Mouse (Mus musculus): Measurements from ENCODE around the gene 1700003F12Rik. TPM values are rescaled to one million over a fixed set of nuclear protein-coding genes. Genes with fewer than 3 reads are reported as not detected.

1700003F12Rik gene
- polyA plus RNA-seq (2015; fragmentation: Illumina TruSeq; extraction: RNeasy Lipid Tissue Mini Kit (QIAGEN cat#74804); ENCODE audit: insufficient read depth, low replicate concordance) = not detected

GRCm38 (mm10) chr2:154546711-154547110 lies at the start of gene 1700003F12Rik:
Gene 1700003F12Rik, plus strand, starts transcription at chr2:154547085.

GRCm38 (mm10) chr2:154551476-154551875 lies 4.6 kb downstream of the 1700003F12Rik start, which contains the start of gene Actl10:
Gene Actl10, plus strand, starts transcription at chr2:154551776.

GRCm38 (mm10) chr2:154558264-154559039 lies 11.6 kb downstream of the 1700003F12Rik start, which contains the start of gene Necab3:
Gene Necab3, minus strand, starts transcription at chr2:154558890.

GRCm38 (mm10) chr2:154569836-154570286 lies 23.0 kb downstream of the 1700003F12Rik start, which contains the start of gene E2f1:
Gene E2f1, minus strand, starts transcription at chr2:154569892.

Other genes with a start within 250 kb of the 1700003F12Rik start
- gene Bpifb9b, start 239.9 kb upstream of the 1700003F12Rik start, polyA plus RNA-seq (2015; fragmentation: Illumina TruSeq; extraction: RNeasy Lipid Tissue Mini Kit (QIAGEN cat#74804); ENCODE audit: insufficient read depth, low replicate concordance) = not detected
- 13.6 TPM for gene Cdk5rap1, start 174.1 kb upstream of the 1700003F12Rik start, polyA plus RNA-seq (2015; fragmentation: Illumina TruSeq; extraction: RNeasy Lipid Tissue Mini Kit (QIAGEN cat#74804); ENCODE audit: insufficient read depth, low replicate concordance)
- 2.1 TPM for gene Snta1, start 139.0 kb upstream of the 1700003F12Rik start, polyA plus RNA-seq (2015; fragmentation: Illumina TruSeq; extraction: RNeasy Lipid Tissue Mini Kit (QIAGEN cat#74804); ENCODE audit: insufficient read depth, low replicate concordance)
- gene Cbfa2t2, start 110.6 kb upstream of the 1700003F12Rik start, polyA plus RNA-seq (2015; fragmentation: Illumina TruSeq; extraction: RNeasy Lipid Tissue Mini Kit (QIAGEN cat#74804); ENCODE audit: insufficient read depth, low replicate concordance) = 16.1 TPM
- not detected for gene Actl10, start 4.7 kb downstream of the 1700003F12Rik start, polyA plus RNA-seq (2015; fragmentation: Illumina TruSeq; extraction: RNeasy Lipid Tissue Mini Kit (QIAGEN cat#74804); ENCODE audit: insufficient read depth, low replicate concordance)
- 0.40 TPM for gene Necab3, start 11.8 kb downstream of the 1700003F12Rik start, polyA plus RNA-seq (2015; fragmentation: Illumina TruSeq; extraction: RNeasy Lipid Tissue Mini Kit (QIAGEN cat#74804); ENCODE audit: insufficient read depth, low replicate concordance)
- 4.3 TPM for gene E2f1, start 22.8 kb downstream of the 1700003F12Rik start, polyA plus RNA-seq (2015; fragmentation: Illumina TruSeq; extraction: RNeasy Lipid Tissue Mini Kit (QIAGEN cat#74804); ENCODE audit: insufficient read depth, low replicate concordance)
- 12.2 TPM for gene Pxmp4, start 56.6 kb downstream of the 1700003F12Rik start, polyA plus RNA-seq (2015; fragmentation: Illumina TruSeq; extraction: RNeasy Lipid Tissue Mini Kit (QIAGEN cat#74804); ENCODE audit: insufficient read depth, low replicate concordance)
- gene Zfp341, start 66.2 kb downstream of the 1700003F12Rik start, polyA plus RNA-seq (2015; fragmentation: Illumina TruSeq; extraction: RNeasy Lipid Tissue Mini Kit (QIAGEN cat#74804); ENCODE audit: insufficient read depth, low replicate concordance) = 1.9 TPM
- gene 4930519P11Rik, start 66.4 kb downstream of the 1700003F12Rik start, polyA plus RNA-seq (2015; fragmentation: Illumina TruSeq; extraction: RNeasy Lipid Tissue Mini Kit (QIAGEN cat#74804); ENCODE audit: insufficient read depth, low replicate concordance) = not detected
- 144 TPM for gene Chmp4b, start 104.6 kb downstream of the 1700003F12Rik start, polyA plus RNA-seq (2015; fragmentation: Illumina TruSeq; extraction: RNeasy Lipid Tissue Mini Kit (QIAGEN cat#74804); ENCODE audit: insufficient read depth, low replicate concordance)
- gene Gm14214, start 222.9 kb downstream of the 1700003F12Rik start, polyA plus RNA-seq (2015; fragmentation: Illumina TruSeq; extraction: RNeasy Lipid Tissue Mini Kit (QIAGEN cat#74804); ENCODE audit: insufficient read depth, low replicate concordance) = not detected
- gene Raly, start 244.0 kb downstream of the 1700003F12Rik start, polyA plus RNA-seq (2015; fragmentation: Illumina TruSeq; extraction: RNeasy Lipid Tissue Mini Kit (QIAGEN cat#74804); ENCODE audit: insufficient read depth, low replicate concordance) = 128 TPM
- gene a, start 244.3 kb downstream of the 1700003F12Rik start, polyA plus RNA-seq (2015; fragmentation: Illumina TruSeq; extraction: RNeasy Lipid Tissue Mini Kit (QIAGEN cat#74804); ENCODE audit: insufficient read depth, low replicate concordance) = not detected

All from spleen, adult 10 weeks (tissue).